Mouse (Mus musculus): Measurements from ENCODE around the gene Dhrs7b. TPM values are rescaled to one million over a fixed set of nuclear protein-coding genes. Genes with fewer than 3 reads are reported as not detected.
"Not testable (repeated sequence)": the region's sequence is repeated elsewhere in the genome, so short reads cannot be mapped to it uniquely, and the experiment has no call there.

The Dhrs7b gene
- 10 to 100 TPM; 19.4 to 19.7 TPM for total RNA-seq (2021)

- intact Hi-C loops (cut with DNase I) = loop anchor here (2.0 kb wide), 2 partner anchors 48 to 54 kb away; partner anchors contain the start of genes Smcr8, Tmem11 and Top3a
- peak; percentile 80 to 86 for DNase-seq
These were observed at the start of gene Dhrs7b for GRCm38 (mm10) chr11:60830433-60831052. TSS of gene Dhrs7b (plus strand) at chr11:60830631.

GRCm38 (mm10) chr11:60784179-60784922 is 46.1 kb upstream of the Dhrs7b start:
- intact Hi-C loops (cut with DNase I) = no loop called here
- DNase-seq = no peak

GRCm38 (mm10) chr11:60787595-60787994 is 42.8 kb upstream of the Dhrs7b start:
- DNase-seq = peak; percentile 26 to 57
- intact Hi-C loops (cut with DNase I) = no loop called here

GRCm38 (mm10) chr11:60790472-60790871 is 40.0 kb upstream of the Dhrs7b start:
- no peak for DNase-seq
- intact Hi-C loops (cut with DNase I) = no loop called here

GRCm38 (mm10) chr11:60796342-60796741 is 34.1 kb upstream of the Dhrs7b start:
- no peak for DNase-seq
- intact Hi-C loops (cut with DNase I) = no loop called here

- DNase-seq = no peak
- intact Hi-C loops (cut with DNase I) = no loop called here
These were observed 30.5 kb upstream of the Dhrs7b start for GRCm38 (mm10) chr11:60799977-60800376.

- no peak for DNase-seq
- intact Hi-C loops (cut with DNase I) = no loop called here
These were observed 29.5 kb upstream of the Dhrs7b start for GRCm38 (mm10) chr11:60800892-60801291.

GRCm38 (mm10) chr11:60808286-60809070 is 22.0 kb upstream of the Dhrs7b start:
- intact Hi-C loops (cut with DNase I) = loop anchor here (2.0 kb wide), 1 partner anchor 28 kb away; no protein-coding TSS in a partner anchor
- peak; percentile 24 to 38 for DNase-seq

- intact Hi-C loops (cut with DNase I) = loop anchor here (2.0 kb wide), 1 partner anchor 29 kb away; no protein-coding TSS in a partner anchor
- DNase-seq = no peak
These were observed 20.9 kb upstream of the Dhrs7b start for GRCm38 (mm10) chr11:60809546-60809945.

GRCm38 (mm10) chr11:60810046-60810965 is 20.1 kb upstream of the Dhrs7b start:
- intact Hi-C loops (cut with DNase I) = no loop called here
- no peak for DNase-seq

GRCm38 (mm10) chr11:60811054-60811460 is 19.4 kb upstream of the Dhrs7b start:
- peak; percentile 89 to 91 for DNase-seq
- intact Hi-C loops (cut with DNase I) = no loop called here

GRCm38 (mm10) chr11:60811618-60812017 is 18.8 kb upstream of the Dhrs7b start, which contains the start of gene Shmt1:
TSS of gene Shmt1 (minus strand) at chr11:60811718.
- DNase-seq; intact Hi-C loops (cut with DNase I): not testable (repeated sequence)

GRCm38 (mm10) chr11:60816398-60816797 is 14.0 kb upstream of the Dhrs7b start:
- no peak for DNase-seq
- intact Hi-C loops (cut with DNase I) = no loop called here

- DNase-seq = no peak
- intact Hi-C loops (cut with DNase I) = no loop called here
These were observed 6.7 kb upstream of the Dhrs7b start for GRCm38 (mm10) chr11:60823771-60824170.

GRCm38 (mm10) chr11:60825191-60825590 is 5.2 kb upstream of the Dhrs7b start:
- intact Hi-C loops (cut with DNase I) = loop anchor here (5.0 kb wide), 1 partner anchor 268 kb away; no protein-coding TSS in a partner anchor
- no peak for DNase-seq

GRCm38 (mm10) chr11:60826700-60827099 is 3.7 kb upstream of the Dhrs7b start:
- no peak for DNase-seq
- intact Hi-C loops (cut with DNase I) = loop anchor here (5.0 kb wide), 1 partner anchor 269 kb away; no protein-coding TSS in a partner anchor

- no peak for DNase-seq
- intact Hi-C loops (cut with DNase I) = loop anchor here (5.0 kb wide), 1 partner anchor 270 kb away; no protein-coding TSS in a partner anchor
These were observed 3.0 kb upstream of the Dhrs7b start for GRCm38 (mm10) chr11:60827241-60827945.

GRCm38 (mm10) chr11:60828903-60829302 is 1.5 kb upstream of the Dhrs7b start:
- no peak for DNase-seq
- intact Hi-C loops (cut with DNase I) = loop anchor here (2.0 to 5.0 kb wide), 2 partner anchors 130 to 272 kb away; partner anchors contain the start of gene Llgl1

- intact Hi-C loops (cut with DNase I) = no loop called here
- no peak for DNase-seq
These were observed 6.5 kb downstream of the Dhrs7b start for GRCm38 (mm10) chr11:60836897-60837296.

All from heart, postnatal 36 days (tissue).